Mouse (Mus musculus) kidney, embryonic 15.5 days (tissue): ENCODE results near the gene S100b. TPM values are rescaled to one million over a fixed set of nuclear protein-coding genes. Genes with fewer than 3 reads are reported as not detected.

Source experiments
- ATAC-seq: fragments of 200-750 bp; cut with Nextera tagmentation; replicated peaks from 2 replicates; pipeline ENCODE4 v1.8.0; 2017; ENCODE audit warnings: moderate TSS enrichment; ENCODE audit not compliant: low FRiP score
- H3K27ac ChIP-seq: fragments of 300-500 bp; sonication (generic); 2 replicates; pipeline ENCODE4 v1.5.1; 2015; ENCODE audit warnings: mild to moderate bottlenecking, inconsistent platforms
- H3K27me3 ChIP-seq: fragments of 300-500 bp; sonication (generic); 2 replicates; pipeline ENCODE4 v1.6.1; 2015; ENCODE audit warnings: inconsistent platforms
- H3K36me3 ChIP-seq: fragments of 300-500 bp; sonication (generic); 2 replicates; pipeline ENCODE4 v1.6.1; 2015; ENCODE audit warnings: inconsistent platforms
- H3K4me1 ChIP-seq: fragments of 300-500 bp; sonication (generic); 2 replicates; pipeline ENCODE4 v1.6.1; 2015; ENCODE audit warnings: inconsistent platforms
- H3K4me2 ChIP-seq: fragments of 300-500 bp; sonication (generic); 2 replicates; pipeline ENCODE4 v1.6.1; 2015; ENCODE audit warnings: moderate library complexity, mild to moderate bottlenecking, inconsistent platforms
- H3K4me3 ChIP-seq: fragments of 300-500 bp; sonication (generic); replicated peaks from 2 replicates; pipeline ENCODE4 v1.5.1; 2015; ENCODE audit warnings: mild to moderate bottlenecking, inconsistent platforms
- H3K9ac ChIP-seq: fragments of 300-500 bp; sonication (generic); 2 replicates; pipeline ENCODE4 v1.6.1; 2015; ENCODE audit warnings: mild to moderate bottlenecking, inconsistent platforms
- H3K9me3 ChIP-seq: fragments of 300-500 bp; sonication (generic); replicated peaks from 2 replicates; pipeline ENCODE4 v1.6.1; 2016; ENCODE audit warnings: inconsistent platforms
- WGBS: fragments of 180-500 bp; shearing (Covaris S2); methylation state at CpG from one replicate; pipeline ENCODE4 v1.1.7; 2015; ENCODE audit warnings: mixed read lengths; 5-methylcytosine and 5-hydroxymethylcytosine counted together
- polyA plus RNA-seq: library from polyadenylated mRNA; unstranded; fragments of >200 nt; fragmentation: Nextera tagmentation; extraction: Ambion mirVana; gene quantifications from 2 replicates; pipeline ENCODE4 v1.2.1, GENCODE M21; 2015

S100b gene
- polyA plus RNA-seq, 1 experiment from 2014 or later, result 0.84 TPM

GRCm38 (mm10) chr10:76262431-76262830 lies 8.8 kb downstream of the S100b start:
- H3K27ac ChIP-seq, result no peak overlapping the region
- no peaks in the 10 kb centered on the region for H3K27me3 ChIP-seq
- no peak overlapping the region for H3K4me3 ChIP-seq
- no peaks in the 10 kb centered on the region for H3K4me1 ChIP-seq
- H3K9ac ChIP-seq, result no peak overlapping the region
- no peak for ATAC-seq
- no peaks in the 10 kb centered on the region for H3K9me3 ChIP-seq
- no peak overlapping the region for H3K4me2 ChIP-seq
- H3K36me3 ChIP-seq, result peaks cover 32% of the 10 kb centered on the region
- WGBS, result 73% methylated on average over 4 of the region's 4 CpGs

- 46% methylated on average over 8 of the region's 8 CpGs for WGBS
- ATAC-seq, result no peak
Measured at GRCm38 (mm10) chr10:76271238-76271637, 17.6 kb downstream of the S100b start.

GRCm38 (mm10) chr10:76275256-76275655 lies 21.6 kb downstream of the S100b start:
- Histone ChIP-seq H3K4me1 (no peaks in the 10 kb centered on the region), H3K4me2 (no peak overlapping the region), H3K36me3 (peaks cover 82% of the 10 kb centered on the region), H3K4me3 (no peak overlapping the region), H3K9ac (no peak overlapping the region), H3K27me3 (no peaks in the 10 kb centered on the region), H3K27ac (no peak overlapping the region), H3K9me3 (no peaks in the 10 kb centered on the region)
- WGBS, result 73% methylated on average over 10 of the region's 10 CpGs
- no peak for ATAC-seq

More at GRCm38 (mm10) chr10:76271238-76271637, 17.6 kb downstream of the S100b start:
- no peaks in the 10 kb centered on the region for H3K4me1 ChIP-seq
- no peak overlapping the region for H3K27ac ChIP-seq
- no peaks in the 10 kb centered on the region for H3K9me3 ChIP-seq
- peaks cover 89% of the 10 kb centered on the region for H3K36me3 ChIP-seq
- H3K4me3 ChIP-seq, result no peak overlapping the region
- H3K9ac ChIP-seq, result no peak overlapping the region
- H3K27me3 ChIP-seq, result no peaks in the 10 kb centered on the region
- no peak overlapping the region for H3K4me2 ChIP-seq

- no peak for ATAC-seq
- Histone ChIP-seq H3K9me3 (no peaks in the 10 kb centered on the region), H3K4me2 (no peak overlapping the region), H3K27ac (no peak overlapping the region), H3K9ac (no peak overlapping the region), H3K27me3 (no peaks in the 10 kb centered on the region), H3K4me3 (no peak overlapping the region), H3K4me1 (no peaks in the 10 kb centered on the region), H3K36me3 (peaks cover 77% of the 10 kb centered on the region)
- WGBS, result 69% methylated on average over 5 of the region's 5 CpGs
Measured at GRCm38 (mm10) chr10:76278541-76279097, 25.0 kb downstream of the S100b start.

- WGBS, result 79% methylated on average over 11 of the region's 11 CpGs
- Histone ChIP-seq H3K27ac (no peak overlapping the region), H3K4me2 (no peak overlapping the region), H3K9ac (no peak overlapping the region), H3K36me3 (peaks cover 88% of the 10 kb centered on the region), H3K9me3 (no peaks in the 10 kb centered on the region), H3K4me1 (no peaks in the 10 kb centered on the region), H3K4me3 (no peak overlapping the region), H3K27me3 (no peaks in the 10 kb centered on the region)
- ATAC-seq, result no peak
Measured at GRCm38 (mm10) chr10:76288268-76288993, 34.8 kb downstream of the S100b start.

- no peak overlapping the region for H3K4me3 ChIP-seq
- H3K4me2 ChIP-seq, result no peak overlapping the region
- peaks cover 90% of the 10 kb centered on the region for H3K36me3 ChIP-seq
- H3K9me3 ChIP-seq, result no peaks in the 10 kb centered on the region
- H3K27ac ChIP-seq, result no peak overlapping the region
- H3K4me1 ChIP-seq, result no peaks in the 10 kb centered on the region
- no peak overlapping the region for H3K9ac ChIP-seq
- no peak for ATAC-seq
- H3K27me3 ChIP-seq, result no peaks in the 10 kb centered on the region
- WGBS, result 85% methylated on average over 5 of the region's 5 CpGs
Measured at GRCm38 (mm10) chr10:76289052-76289451, 35.4 kb downstream of the S100b start.

GRCm38 (mm10) chr10:76289936-76290671 lies 36.5 kb downstream of the S100b start:
- Histone ChIP-seq H3K36me3 (peaks cover 90% of the 10 kb centered on the region), H3K9ac (no peak overlapping the region), H3K4me3 (no peak overlapping the region), H3K4me1 (no peaks in the 10 kb centered on the region), H3K27ac (no peak overlapping the region), H3K9me3 (no peaks in the 10 kb centered on the region), H3K4me2 (no peak overlapping the region), H3K27me3 (no peaks in the 10 kb centered on the region)
- ATAC-seq, result no peak
- 86% methylated on average over 3 of the region's 3 CpGs for WGBS

- no peak overlapping the region for H3K27ac ChIP-seq
- ATAC-seq, result no peak
- H3K4me1 ChIP-seq, result no peaks in the 10 kb centered on the region
- peaks cover 89% of the 10 kb centered on the region for H3K36me3 ChIP-seq
- no peaks in the 10 kb centered on the region for H3K27me3 ChIP-seq
- no peaks in the 10 kb centered on the region for H3K9me3 ChIP-seq
- H3K4me2 ChIP-seq, result no peak overlapping the region
- no peak overlapping the region for H3K4me3 ChIP-seq
- 90% methylated on average over 4 of the region's 4 CpGs for WGBS
- H3K9ac ChIP-seq, result no peak overlapping the region
Measured at GRCm38 (mm10) chr10:76293222-76293621, 39.6 kb downstream of the S100b start.

GRCm38 (mm10) chr10:76300133-76300532 lies 46.5 kb downstream of the S100b start:
- Histone ChIP-seq H3K4me1 (0 out of 2 replicates have a peak, but pooled peaks cover 3% of the 10 kb centered on the region), H3K9me3 (no peaks in the 10 kb centered on the region), H3K27me3 (no peaks in the 10 kb centered on the region), H3K4me2 (no peak overlapping the region), H3K4me3 (no peak overlapping the region), H3K36me3 (peaks cover 75% of the 10 kb centered on the region), H3K27ac (no peak overlapping the region), H3K9ac (no peak overlapping the region)
- 90% methylated on average over 5 of the region's 5 CpGs for WGBS
- ATAC-seq, result no peak

- Histone ChIP-seq H3K27me3 (no peaks in the 10 kb centered on the region), H3K4me1 (0 out of 2 replicates have a peak, but pooled peaks cover under 1% of the 10 kb centered on the region), H3K9ac (no peak overlapping the region), H3K9me3 (no peaks in the 10 kb centered on the region), H3K4me2 (no peak overlapping the region), H3K4me3 (no peak overlapping the region), H3K27ac (no peak overlapping the region), H3K36me3 (peaks cover 48% of the 10 kb centered on the region)
- 87% methylated on average over 9 of the region's 9 CpGs for WGBS
- ATAC-seq, result no peak
Measured at GRCm38 (mm10) chr10:76306738-76307137, 53.1 kb downstream of the S100b start.
